Mouse (Mus musculus) heart, postnatal 4 days (tissue): ENCODE results near the gene Tmem230. TPM values are rescaled to one million over a fixed set of nuclear protein-coding genes. Genes with fewer than 3 reads are reported as not detected.
"Not testable (repeated sequence)": the region's sequence is repeated elsewhere in the genome, so short reads cannot be mapped to it uniquely, and the experiment has no call there.

Source experiments
- DNase-seq: peaks from one replicate; pipeline ENCODE4 v3.0.0; 2021
- total RNA-seq, 2 experiments: library from RNA; stranded (reverse); gene quantifications; 2 replicates each; pipeline ENCODE4 v1.2.3; 2021

The Tmem230 gene
- total RNA-seq, result 10 to 100 TPM; 22.6 to 24.4 TPM

GRCm38 (mm10) chr2:132247539-132248313 lies at the start of gene Tmem230:
Gene Tmem230 (minus strand): TSS chr2:132247807.
- DNase-seq, result peak; percentile 96

- DNase-seq, result no peak
These were observed 46.3 kb upstream of the Tmem230 start for GRCm38 (mm10) chr2:132293694-132294450.

- peak; percentile 62 for DNase-seq
These were observed 44.5 kb upstream of the Tmem230 start for GRCm38 (mm10) chr2:132292083-132292482.

- no peak for DNase-seq
These were observed 43.7 kb upstream of the Tmem230 start for GRCm38 (mm10) chr2:132291265-132291664.

- no peak for DNase-seq
These were observed 43.2 kb upstream of the Tmem230 start for GRCm38 (mm10) chr2:132290808-132291207.

- DNase-seq, result not testable (repeated sequence)
These were observed 41.6 kb upstream of the Tmem230 start for GRCm38 (mm10) chr2:132289213-132289612.

- peak; percentile 56 for DNase-seq
These were observed 38.9 kb upstream of the Tmem230 start for GRCm38 (mm10) chr2:132286376-132287076.

GRCm38 (mm10) chr2:132285722-132286121 lies 38.1 kb upstream of the Tmem230 start:
- DNase-seq, result not testable (repeated sequence)

GRCm38 (mm10) chr2:132284492-132285139 lies 37.0 kb upstream of the Tmem230 start:
- peak; percentile 75 for DNase-seq

GRCm38 (mm10) chr2:132283236-132284070 lies 35.8 kb upstream of the Tmem230 start:
- DNase-seq, result no peak

- peak; percentile 40 for DNase-seq
These were observed 35.0 kb upstream of the Tmem230 start for GRCm38 (mm10) chr2:132282453-132283174.

GRCm38 (mm10) chr2:132281560-132282452 lies 34.2 kb upstream of the Tmem230 start:
- no peak for DNase-seq

GRCm38 (mm10) chr2:132280518-132281120 lies 33.0 kb upstream of the Tmem230 start:
- DNase-seq, result no peak

GRCm38 (mm10) chr2:132279978-132280377 lies 32.4 kb upstream of the Tmem230 start:
- no peak for DNase-seq

GRCm38 (mm10) chr2:132279336-132279882 lies 31.8 kb upstream of the Tmem230 start:
- no peak for DNase-seq

GRCm38 (mm10) chr2:132278273-132278853 lies 30.8 kb upstream of the Tmem230 start:
- DNase-seq, result no peak

- no peak for DNase-seq
These were observed 28.6 kb upstream of the Tmem230 start for GRCm38 (mm10) chr2:132276249-132276648.

GRCm38 (mm10) chr2:132275527-132275926 lies 27.9 kb upstream of the Tmem230 start:
- DNase-seq, result no peak
